Mouse (Mus musculus) T-helper 17 cell (primary cell): ENCODE measurements at regions not wholly inside any gene's neighbourhood (a gene's known extent, or its start where the extent isn't known, plus 50 kb on each side); places are given as distances from the start of the nearest gene placed in this dataset.

Experiments used
- in situ Hi-C, 2 experiments: fragments of 300-600 bp; cut with MboI, MseI; formaldehyde crosslinking; loops; 1 replicate in 1 of 2; 2 replicates in 1 of 2; pipeline ENCODE4 v1.15.1; 2025; ENCODE audit warnings: high pct_unique_total_duplicates in 2 of 2

GRCm38 (mm10) chr7:82921722-82922121 is 54.6 kb downstream of the Mex3b start:
- in situ Hi-C loops = no loop called here

- in situ Hi-C loops = no loop called here
These were observed 56.3 kb downstream of the Mex3b start for GRCm38 (mm10) chr7:82923220-82924071.

- in situ Hi-C loops = no loop called here
These were observed 57.0 kb downstream of the Mex3b start for GRCm38 (mm10) chr7:82924092-82924491.

- in situ Hi-C loops = no loop called here
These were observed 71.2 kb downstream of the Mex3b start for GRCm38 (mm10) chr7:82938311-82938710.

GRCm38 (mm10) chr7:82939536-82939935 is 72.4 kb downstream of the Mex3b start:
- in situ Hi-C loops = no loop called here

- in situ Hi-C loops = loop anchor here in 1 of 2 experiments (5.0 kb wide), 1 partner anchor 36 kb away; no protein-coding TSS in a partner anchor
These were observed 76.2 kb downstream of the Mex3b start for GRCm38 (mm10) chr7:82943376-82943775.

GRCm38 (mm10) chr7:82943797-82944196 is 76.7 kb downstream of the Mex3b start:
- in situ Hi-C loops = loop anchor here in 1 of 2 experiments (5.0 kb wide), 1 partner anchor 36 kb away; no protein-coding TSS in a partner anchor

GRCm38 (mm10) chr7:82949372-82949771 is 82.2 kb downstream of the Mex3b start:
- in situ Hi-C loops = no loop called here

- in situ Hi-C loops = no loop called here
These were observed 90.3 kb downstream of the Mex3b start for GRCm38 (mm10) chr7:82957208-82957977.

GRCm38 (mm10) chr7:82970599-82970998 is 103.5 kb downstream of the Mex3b start:
- in situ Hi-C loops = no loop called here

- in situ Hi-C loops = no loop called here
These were observed 104.1 kb downstream of the Mex3b start for GRCm38 (mm10) chr7:82971244-82971643.

GRCm38 (mm10) chr7:82972214-82973006 is 105.3 kb downstream of the Mex3b start:
- in situ Hi-C loops = no loop called here

GRCm38 (mm10) chr7:82990708-82991107 is 123.6 kb downstream of the Mex3b start:
- in situ Hi-C loops = no loop called here

- in situ Hi-C loops = no loop called here
These were observed 126.0 kb downstream of the Mex3b start for GRCm38 (mm10) chr7:82993136-82993535.

- in situ Hi-C loops = no loop called here
These were observed 131.7 kb downstream of the Mex3b start for GRCm38 (mm10) chr7:82998848-82999247.

- in situ Hi-C loops = no loop called here
These were observed 140.4 kb downstream of the Mex3b start for GRCm38 (mm10) chr7:83007540-83007939.

- in situ Hi-C loops = no loop called here
These were observed 145.0 kb downstream of the Mex3b start for GRCm38 (mm10) chr7:83012145-83012544.

- in situ Hi-C loops = no loop called here
These were observed 147.9 kb downstream of the Mex3b start for GRCm38 (mm10) chr7:83014725-83015690.

GRCm38 (mm10) chr7:83015756-83016155 is 148.6 kb downstream of the Mex3b start:
- in situ Hi-C loops = no loop called here

- in situ Hi-C loops = no loop called here
These were observed 149.4 kb downstream of the Mex3b start for GRCm38 (mm10) chr7:83016566-83016965.
